Mouse (Mus musculus): ENCODE results near the gene Cacng2.

Gene Cacng2

GRCm38 (mm10) chr15:78001400-78001799 lies 118.4 kb downstream of the Cacng2 start:
- no peak for DNase-seq

- no peak for DNase-seq
Measured at GRCm38 (mm10) chr15:77988541-77988940, 131.3 kb downstream of the Cacng2 start.

GRCm38 (mm10) chr15:77983391-77983790 lies 136.4 kb downstream of the Cacng2 start:
- no peak for DNase-seq

- DNase-seq: peak in 1 of 2 experiments; percentile 54
Measured at GRCm38 (mm10) chr15:77982195-77982939, 137.5 kb downstream of the Cacng2 start.

- DNase-seq: no peak
Measured at GRCm38 (mm10) chr15:77981181-77981680, 138.6 kb downstream of the Cacng2 start.

- DNase-seq: no peak
Measured at GRCm38 (mm10) chr15:77979427-77979865, 140.4 kb downstream of the Cacng2 start.

GRCm38 (mm10) chr15:77977663-77978062 lies 142.2 kb downstream of the Cacng2 start:
- no peak for DNase-seq

GRCm38 (mm10) chr15:77974165-77974841 lies 145.5 kb downstream of the Cacng2 start:
- DNase-seq: no peak

- peak; percentile 97 to 98 for DNase-seq
Measured at GRCm38 (mm10) chr15:77970470-77971292, 149.1 kb downstream of the Cacng2 start, which contains the start of gene Eif3d. Gene Eif3d, minus strand, starts transcription at chr15:77970813.

GRCm38 (mm10) chr15:77969940-77970469 lies 149.8 kb downstream of the Cacng2 start:
- no peak for DNase-seq

- no peak for DNase-seq
Measured at GRCm38 (mm10) chr15:77965117-77965528, 154.7 kb downstream of the Cacng2 start.

- DNase-seq: no peak
Measured at GRCm38 (mm10) chr15:77962447-77962846, 157.4 kb downstream of the Cacng2 start.

GRCm38 (mm10) chr15:77960693-77961092 lies 159.1 kb downstream of the Cacng2 start:
- DNase-seq: no peak

- no peak for DNase-seq
Measured at GRCm38 (mm10) chr15:77958071-77958470, 161.8 kb downstream of the Cacng2 start.

GRCm38 (mm10) chr15:77957625-77958024 lies 162.2 kb downstream of the Cacng2 start:
- no peak for DNase-seq

- DNase-seq: peak; percentile 88 to 91
Measured at GRCm38 (mm10) chr15:77956404-77956901, 163.4 kb downstream of the Cacng2 start, which contains the start of gene Foxred2. Gene Foxred2, minus strand, starts transcription at chr15:77956722.

- DNase-seq: peak in 1 of 2 experiments; percentile 8
Measured at GRCm38 (mm10) chr15:77955440-77956403, 164.1 kb downstream of the Cacng2 start.

GRCm38 (mm10) chr15:77954362-77954761 lies 165.5 kb downstream of the Cacng2 start:
- DNase-seq: no peak

GRCm38 (mm10) chr15:77952921-77953320 lies 166.9 kb downstream of the Cacng2 start:
- DNase-seq: no peak

GRCm38 (mm10) chr15:77949061-77949460 lies 170.8 kb downstream of the Cacng2 start:
- DNase-seq: no peak

GRCm38 (mm10) chr15:77945711-77946110 lies 174.1 kb downstream of the Cacng2 start:
- DNase-seq: peak; percentile 67 to 76
